Mouse (Mus musculus): Measurements from ENCODE around the gene Il5. TPM values are rescaled to one million over a fixed set of nuclear protein-coding genes. Genes with fewer than 3 reads are reported as not detected.

Il5 gene
- polyA plus RNA-seq, 1 experiment from 2014 or later: not detected

DNA sequence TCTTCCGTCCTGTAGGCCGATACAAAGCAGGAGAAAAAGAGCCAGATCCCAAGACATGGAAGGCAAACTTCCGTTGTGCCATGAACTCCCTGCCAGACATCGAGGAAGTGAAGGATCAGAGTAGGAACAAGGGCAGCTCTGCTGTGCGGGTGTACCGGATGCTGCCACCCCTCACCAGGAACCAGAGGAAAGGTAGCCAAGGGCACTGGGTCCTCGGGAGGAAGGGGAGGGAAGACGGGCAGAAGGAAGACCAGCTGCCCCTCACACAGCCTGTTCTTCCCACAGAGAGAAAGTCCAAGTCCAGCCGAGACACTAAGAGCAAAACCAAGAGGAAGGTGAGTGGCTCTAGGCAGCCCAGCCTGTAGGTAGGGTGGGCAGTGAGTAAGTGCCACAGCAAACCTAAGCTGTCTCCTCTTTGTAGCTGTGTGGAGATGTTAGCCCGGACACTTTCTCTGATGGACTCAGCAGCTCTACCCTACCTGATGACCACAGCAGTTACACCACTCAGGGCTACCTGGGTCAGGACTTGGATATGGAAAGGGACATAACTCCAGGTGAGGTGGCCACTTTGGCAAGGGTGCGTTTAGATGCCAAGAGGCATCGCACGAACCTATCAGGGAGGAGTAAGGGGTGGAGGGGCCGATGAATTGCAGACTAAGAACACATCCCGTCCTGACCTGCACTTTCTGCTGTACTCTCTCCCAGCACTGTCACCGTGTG, 53.2 kb downstream of the Il5 start:
- peaks cover 26% of the 10 kb centered on the region for H3K27me3 ChIP-seq
- H3K9ac ChIP-seq (replicated peaks): no peak overlapping the region
- no peak overlapping the region for H3K27ac ChIP-seq
- WGBS: 92% methylated on average over 16 of the region's 16 CpGs
- no peak for ATAC-seq
- no peak overlapping the region for H3K4me2 ChIP-seq (replicated peaks)
- peaks cover 5% of the 10 kb centered on the region; the same call in 1 of the 2 replicates for H3K4me1 ChIP-seq (replicated peaks)
- no peaks in the 10 kb centered on the region for H3K36me3 ChIP-seq
- H3K9me3 ChIP-seq: no peaks in the 10 kb centered on the region
- no peak overlapping the region for H3K4me3 ChIP-seq (replicated peaks)

Small RNA genes within 50 kb of the gene (microRNA-seq; reads per million reads assigned to microRNA genes)
- not detected for gene Mir7671

Other genes starting within 250 kb of the Il5 start
- gene Gm9945, start 240.6 kb upstream of the Il5 start, polyA plus RNA-seq (2015; fragmentation: Nextera tagmentation; extraction: Ambion mirVana): not detected in 2 replicates
- 0.31 and 0.42 TPM in 2 replicates for gene Sowaha, start 240.5 kb upstream of the Il5 start, polyA plus RNA-seq (2015; fragmentation: Nextera tagmentation; extraction: Ambion mirVana)
- 11.0 and 12.7 TPM in 2 replicates for gene Sept8, start 201.5 kb upstream of the Il5 start, polyA plus RNA-seq (2015; fragmentation: Nextera tagmentation; extraction: Ambion mirVana)
- gene Kif3a, start 153.4 kb upstream of the Il5 start, polyA plus RNA-seq (2015; fragmentation: Nextera tagmentation; extraction: Ambion mirVana): 232 and 283 TPM in 2 replicates
- 2.8 and 4.2 TPM in 2 replicates for gene Il4, start 102.1 kb upstream of the Il5 start, polyA plus RNA-seq (2015; fragmentation: Nextera tagmentation; extraction: Ambion mirVana)
- gene Il13, start 86.1 kb upstream of the Il5 start, polyA plus RNA-seq (2015; fragmentation: Nextera tagmentation; extraction: Ambion mirVana): not detected in 2 replicates
- gene Rad50, start 13.5 kb upstream of the Il5 start, polyA plus RNA-seq (2015; fragmentation: Nextera tagmentation; extraction: Ambion mirVana): 13.0 and 14.3 TPM in 2 replicates
- 1.5 and 2.0 TPM in 2 replicates for gene Irf1, start 49.2 kb downstream of the Il5 start, polyA plus RNA-seq (2015; fragmentation: Nextera tagmentation; extraction: Ambion mirVana)
- not detected in 2 replicates for gene Gm17334, start 52.4 kb downstream of the Il5 start, polyA plus RNA-seq (2015; fragmentation: Nextera tagmentation; extraction: Ambion mirVana)
- gene Gm12216, start 138.5 kb downstream of the Il5 start, polyA plus RNA-seq (2015; fragmentation: Nextera tagmentation; extraction: Ambion mirVana): 0.40 TPM in 1 of 2 replicates, not detected in the other
- 8.0 and 8.1 TPM in 2 replicates for gene Slc22a5, start 170.9 kb downstream of the Il5 start, polyA plus RNA-seq (2015; fragmentation: Nextera tagmentation; extraction: Ambion mirVana)